Mouse (Mus musculus): ENCODE results near the gene Snrnp25. TPM values are rescaled to one million over a fixed set of nuclear protein-coding genes. Genes with fewer than 3 reads are reported as not detected.

Snrnp25 gene
- 46.1 and 49.5 TPM in 2 replicates for polyA plus RNA-seq (2014; fragmentation: Nextera tagmentation; extraction: Ambion mirVana)

DNA sequence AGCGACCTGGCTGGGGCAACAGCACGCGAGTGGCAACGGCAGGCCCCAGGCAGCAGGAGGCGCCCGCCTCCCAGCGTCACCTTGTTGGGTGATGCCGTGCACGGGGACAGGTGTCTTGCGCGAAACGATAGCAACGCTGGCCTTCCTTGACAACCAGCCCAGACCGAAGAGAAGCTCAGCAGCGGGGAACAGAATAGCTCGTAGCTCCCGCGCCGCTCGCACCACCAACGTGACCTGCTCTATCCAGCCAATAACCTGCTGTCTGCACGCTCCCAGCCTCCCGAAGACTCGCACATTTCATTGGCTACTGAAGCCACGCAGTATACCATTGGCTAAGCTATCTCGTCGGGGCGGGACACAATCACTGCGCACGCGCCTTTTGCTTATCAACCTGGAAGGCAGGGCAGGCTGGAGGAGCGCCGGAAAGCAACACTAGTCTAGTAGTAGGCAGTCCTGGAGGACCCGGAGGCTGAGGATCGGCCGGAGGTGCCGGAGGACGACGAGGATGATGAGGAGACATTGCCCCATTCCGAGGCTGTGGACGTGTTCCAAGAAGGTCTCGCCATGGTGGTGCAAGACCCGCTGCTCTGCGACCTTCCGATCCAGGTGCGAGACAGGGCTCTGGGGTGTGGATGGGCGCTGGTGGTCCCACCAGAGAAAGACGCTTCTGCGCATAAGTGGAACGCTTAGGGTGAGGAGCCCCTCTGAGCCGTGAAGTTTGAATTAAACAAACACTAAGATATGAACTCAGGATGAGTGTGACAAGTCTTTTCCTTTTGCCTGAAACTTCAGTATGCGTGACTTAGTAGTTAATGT is at the start of gene Snrnp25:
TSS of gene Snrnp25 (plus strand) at position 358 of the 816 bp plus-strand sequence.
- Histone ChIP-seq H3K4me1 (ENCODE audit: control insufficient read depth in 2 of 2, insufficient read depth in 2 of 2, low read length in 2 of 2) (peaks cover 2 to 6% of the 10 kb centered on the region in 2 experiments; a peak in 1 of 4 replicates), H3K9ac (ENCODE audit: low read length) (peak within 1 kb of the TSS; percentile 79), H3K4me3 (ENCODE audit: control insufficient read depth in 1 of 2, insufficient read depth in 1 of 2, low read depth in 1 of 2, low read length in 2 of 2) (peak within 1 kb of the TSS; percentile 62 to 65), H3K36me3 (ENCODE audit: control insufficient read depth, insufficient read depth, low read length) (peaks cover 31% of the 10 kb centered on the region), H3K27me3 (ENCODE audit: control insufficient read depth, insufficient read depth, low read length) (no peaks in the 10 kb centered on the region), H3K9me3 (ENCODE audit: control insufficient read depth, low read length) (no peaks in the 10 kb centered on the region), H3K4me2 (ENCODE audit: low read length) (peak within 1 kb of the TSS; percentile 79), H3K27ac (replicated peaks in 1 of 2; ENCODE audit: control insufficient read depth in 1 of 2, insufficient read depth in 1 of 2, low read depth in 2 of 2, low read length in 2 of 2) (no peak within 1 kb of the TSS; a peak in 1 of 4 replicates)
- peak; percentile 99 for ATAC-seq (ENCODE audit: insufficient number of reproducible peaks, insufficient read depth, low FRiP score, low read depth)
- WGBS = under 1% methylated on average over 52 of the region's 52 CpGs

DNA sequence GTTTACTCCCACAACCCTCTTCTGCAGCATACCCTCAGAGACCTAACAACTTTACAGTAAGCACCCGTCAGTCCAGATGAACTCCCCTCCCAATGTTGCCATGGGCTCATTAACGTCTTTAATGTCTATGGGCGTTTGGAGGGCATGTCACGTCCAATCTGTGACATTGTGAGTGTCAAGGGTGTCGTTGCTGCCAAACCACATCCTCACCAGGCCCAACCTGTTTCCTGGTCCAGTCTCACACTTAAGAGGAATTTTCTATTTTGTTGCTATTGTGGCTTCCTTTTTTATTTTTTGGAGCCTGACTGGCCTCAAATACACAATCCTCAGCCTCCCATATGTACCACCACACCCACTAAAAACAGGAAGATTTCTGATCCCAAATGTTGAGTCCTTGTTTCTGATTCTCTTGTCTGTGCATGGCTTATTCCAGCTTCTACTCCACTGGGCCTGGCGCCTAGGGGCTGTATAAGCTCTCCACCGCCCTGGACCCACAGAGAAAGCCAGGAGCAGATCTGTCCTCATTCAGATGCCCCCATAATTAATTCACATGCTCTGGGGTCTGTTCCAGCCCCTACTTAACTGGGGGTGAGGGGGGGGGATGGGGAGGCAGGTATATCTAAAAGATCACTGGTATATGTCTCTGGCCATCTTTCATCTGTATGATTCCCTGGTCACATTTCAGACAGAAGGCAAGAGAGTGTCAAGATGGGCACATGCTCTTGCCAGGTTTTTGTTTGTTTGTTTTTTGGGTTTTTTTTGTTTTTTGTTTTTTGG is 48.2 kb upstream of the Snrnp25 start:
- 78% methylated on average over 7 of the region's 7 CpGs for WGBS
- no peak overlapping the region for H3K4me2 ChIP-seq (ENCODE audit: low read length)
- no peak overlapping the region for H3K9ac ChIP-seq (ENCODE audit: low read length)
- no peak overlapping the region for H3K4me3 ChIP-seq (ENCODE audit: control insufficient read depth in 1 of 2, insufficient read depth in 1 of 2, low read depth in 1 of 2, low read length in 2 of 2)
- 0 out of 4 replicates have a peak, but pooled peaks cover 0 to 3% of the 10 kb centered on the region in 2 experiments for H3K4me1 ChIP-seq (ENCODE audit: control insufficient read depth in 2 of 2, insufficient read depth in 2 of 2, low read length in 2 of 2)
- H3K27ac ChIP-seq (replicated peaks in 1 of 2; ENCODE audit: control insufficient read depth in 1 of 2, insufficient read depth in 1 of 2, low read depth in 2 of 2, low read length in 2 of 2) = no peak overlapping the region
- H3K9me3 ChIP-seq (ENCODE audit: control insufficient read depth, low read length) = no peaks in the 10 kb centered on the region
- H3K36me3 ChIP-seq (ENCODE audit: control insufficient read depth, insufficient read depth, low read length) = no peaks in the 10 kb centered on the region
- H3K27me3 ChIP-seq (ENCODE audit: control insufficient read depth, insufficient read depth, low read length) = peaks cover 26% of the 10 kb centered on the region
- ATAC-seq (ENCODE audit: insufficient number of reproducible peaks, insufficient read depth, low FRiP score, low read depth) = no peak

DNA sequence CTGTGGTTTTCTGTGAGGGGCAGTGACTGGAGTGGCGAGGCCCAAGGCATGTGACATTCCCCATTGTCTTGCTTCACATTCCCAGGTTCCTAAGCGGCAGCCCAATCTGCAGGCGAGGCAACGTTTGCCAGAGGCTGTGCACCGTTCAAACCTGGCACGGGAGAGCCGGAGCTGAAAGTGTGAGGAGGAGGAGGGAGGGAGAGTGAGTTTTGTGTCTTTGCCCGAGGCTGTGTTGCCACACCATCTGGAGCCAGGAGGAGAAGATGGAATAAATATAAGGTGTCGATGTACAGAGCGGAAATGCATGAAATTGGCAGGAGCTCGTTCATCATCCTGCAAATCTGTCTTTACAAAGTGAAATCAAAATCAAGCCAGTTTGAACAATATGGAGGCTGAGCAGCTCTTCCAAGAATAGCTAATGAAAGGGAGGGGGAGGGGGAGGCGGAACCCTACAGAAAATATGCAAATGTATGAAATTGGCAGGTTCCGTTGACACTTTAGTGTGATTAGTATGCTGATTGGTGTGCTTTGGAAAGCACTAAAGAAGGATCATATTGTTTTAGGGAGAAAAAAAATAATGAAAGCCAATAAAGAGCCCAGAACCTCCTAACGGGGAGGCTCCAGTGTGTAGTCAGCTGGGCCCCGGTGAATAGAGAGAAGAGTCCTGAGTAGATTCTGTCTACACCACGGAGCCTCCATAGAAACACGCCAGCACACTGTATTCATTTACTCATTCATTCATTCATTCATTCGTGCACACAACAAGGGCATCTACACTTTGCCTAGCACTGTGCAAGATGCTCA is 47.2 kb upstream of the Snrnp25 start:
- Histone ChIP-seq H3K4me1 (ENCODE audit: control insufficient read depth in 2 of 2, insufficient read depth in 2 of 2, low read length in 2 of 2) (0 out of 4 replicates have a peak, but pooled peaks cover 0 to 3% of the 10 kb centered on the region in 2 experiments), H3K9ac (ENCODE audit: low read length) (no peak overlapping the region), H3K4me3 (ENCODE audit: control insufficient read depth in 1 of 2, insufficient read depth in 1 of 2, low read depth in 1 of 2, low read length in 2 of 2) (no peak overlapping the region), H3K27me3 (ENCODE audit: control insufficient read depth, insufficient read depth, low read length) (peaks cover 26% of the 10 kb centered on the region), H3K27ac (replicated peaks in 1 of 2; ENCODE audit: control insufficient read depth in 1 of 2, insufficient read depth in 1 of 2, low read depth in 2 of 2, low read length in 2 of 2) (no peak overlapping the region), H3K9me3 (ENCODE audit: control insufficient read depth, low read length) (no peaks in the 10 kb centered on the region), H3K36me3 (ENCODE audit: control insufficient read depth, insufficient read depth, low read length) (no peaks in the 10 kb centered on the region), H3K4me2 (ENCODE audit: low read length) (no peak overlapping the region)
- WGBS = 68% methylated on average over 18 of the region's 18 CpGs
- ATAC-seq (ENCODE audit: insufficient number of reproducible peaks, insufficient read depth, low FRiP score, low read depth) = no peak

DNA sequence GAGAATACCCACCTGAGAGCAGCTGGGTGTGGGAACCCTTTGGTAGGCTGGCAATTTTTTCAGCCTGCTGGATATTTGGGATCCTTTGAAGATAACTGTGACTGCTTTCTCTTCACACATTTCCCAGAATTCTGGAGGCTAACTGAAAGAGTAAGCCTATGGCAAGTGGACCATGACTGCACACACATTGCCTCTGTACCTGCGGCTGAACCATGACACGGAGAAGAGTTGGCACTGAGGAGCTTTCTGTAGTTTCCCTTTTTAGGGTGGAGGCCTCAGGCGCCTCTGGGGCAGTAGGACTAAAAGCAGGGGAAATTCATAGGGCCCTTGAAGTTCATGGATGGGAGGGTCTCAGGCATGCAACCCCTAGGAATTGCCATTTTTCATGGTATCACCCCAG is 46.0 kb upstream of the Snrnp25 start:
- no peak overlapping the region for H3K27ac ChIP-seq (replicated peaks in 1 of 2; ENCODE audit: control insufficient read depth in 1 of 2, insufficient read depth in 1 of 2, low read depth in 2 of 2, low read length in 2 of 2)
- no peaks in the 10 kb centered on the region for H3K9me3 ChIP-seq (ENCODE audit: control insufficient read depth, low read length)
- H3K4me1 ChIP-seq (ENCODE audit: control insufficient read depth in 2 of 2, insufficient read depth in 2 of 2, low read length in 2 of 2) = 0 out of 4 replicates have a peak, but pooled peaks cover 0 to 3% of the 10 kb centered on the region in 2 experiments
- WGBS = 79% methylated on average over 3 of the region's 3 CpGs
- H3K36me3 ChIP-seq (ENCODE audit: control insufficient read depth, insufficient read depth, low read length) = no peaks in the 10 kb centered on the region
- H3K9ac ChIP-seq (ENCODE audit: low read length) = no peak overlapping the region
- no peak for ATAC-seq (ENCODE audit: insufficient number of reproducible peaks, insufficient read depth, low FRiP score, low read depth)
- no peak overlapping the region for H3K4me2 ChIP-seq (ENCODE audit: low read length)
- H3K4me3 ChIP-seq (ENCODE audit: control insufficient read depth in 1 of 2, insufficient read depth in 1 of 2, low read depth in 1 of 2, low read length in 2 of 2) = no peak overlapping the region
- H3K27me3 ChIP-seq (ENCODE audit: control insufficient read depth, insufficient read depth, low read length) = peaks cover 26% of the 10 kb centered on the region

DNA sequence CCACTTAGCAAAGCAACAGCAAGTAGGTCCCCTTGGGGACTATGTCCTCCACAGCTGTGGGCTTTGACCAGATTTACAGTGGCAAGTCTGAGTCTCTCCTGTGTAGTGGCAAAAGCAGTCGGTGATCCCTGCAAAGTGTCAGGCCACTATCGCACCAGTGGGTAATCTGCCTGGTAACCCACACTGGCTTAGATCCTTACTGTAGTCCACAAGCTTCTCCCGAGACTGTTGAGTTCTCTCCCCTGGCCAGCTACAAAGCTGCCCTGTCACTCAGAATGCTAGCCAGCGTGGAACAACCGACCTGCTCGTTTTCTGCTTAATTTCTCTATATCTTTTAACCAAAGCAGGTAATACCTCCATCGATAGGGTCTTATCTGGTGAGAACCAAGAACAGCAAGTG is 44.9 kb upstream of the Snrnp25 start:
- 63% methylated on average over 7 of the region's 7 CpGs for WGBS
- Histone ChIP-seq H3K36me3 (ENCODE audit: control insufficient read depth, insufficient read depth, low read length) (no peaks in the 10 kb centered on the region), H3K4me2 (ENCODE audit: low read length) (no peak overlapping the region), H3K27ac (replicated peaks in 1 of 2; ENCODE audit: control insufficient read depth in 1 of 2, insufficient read depth in 1 of 2, low read depth in 2 of 2, low read length in 2 of 2) (no peak overlapping the region), H3K9me3 (ENCODE audit: control insufficient read depth, low read length) (no peaks in the 10 kb centered on the region), H3K4me3 (ENCODE audit: control insufficient read depth in 1 of 2, insufficient read depth in 1 of 2, low read depth in 1 of 2, low read length in 2 of 2) (no peak overlapping the region), H3K4me1 (ENCODE audit: control insufficient read depth in 2 of 2, insufficient read depth in 2 of 2, low read length in 2 of 2) (0 out of 4 replicates have a peak, but pooled peaks cover 0 to 3% of the 10 kb centered on the region in 2 experiments), H3K9ac (ENCODE audit: low read length) (no peak overlapping the region), H3K27me3 (ENCODE audit: control insufficient read depth, insufficient read depth, low read length) (peaks cover 26% of the 10 kb centered on the region)
- ATAC-seq (ENCODE audit: insufficient number of reproducible peaks, insufficient read depth, low FRiP score, low read depth) = no peak

DNA sequence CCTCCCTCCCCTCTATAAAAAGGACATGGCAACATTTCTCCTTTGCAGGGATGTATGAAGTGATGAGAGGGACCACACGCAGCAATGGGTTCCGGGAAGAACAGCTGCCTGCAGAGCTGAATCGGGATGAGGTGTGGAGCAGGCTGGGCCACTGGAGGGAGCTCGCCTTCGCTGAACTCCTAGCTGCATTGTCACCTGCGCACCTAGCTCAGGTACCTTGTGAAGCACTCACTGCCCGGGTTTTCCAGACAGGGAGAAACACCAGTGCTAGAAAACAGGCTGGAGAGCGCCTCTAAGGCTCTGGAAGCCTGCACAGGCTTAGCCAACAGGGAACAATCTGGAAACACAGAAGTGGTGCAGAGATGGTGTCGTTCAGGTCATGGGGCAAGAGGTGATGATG is 43.7 kb upstream of the Snrnp25 start:
- Histone ChIP-seq H3K27me3 (ENCODE audit: control insufficient read depth, insufficient read depth, low read length) (peaks cover 26% of the 10 kb centered on the region), H3K36me3 (ENCODE audit: control insufficient read depth, insufficient read depth, low read length) (no peaks in the 10 kb centered on the region), H3K9ac (ENCODE audit: low read length) (no peak overlapping the region), H3K4me1 (ENCODE audit: control insufficient read depth in 2 of 2, insufficient read depth in 2 of 2, low read length in 2 of 2) (0 out of 4 replicates have a peak, but pooled peaks cover 0 to 3% of the 10 kb centered on the region in 2 experiments), H3K9me3 (ENCODE audit: control insufficient read depth, low read length) (no peaks in the 10 kb centered on the region), H3K4me3 (ENCODE audit: control insufficient read depth in 1 of 2, insufficient read depth in 1 of 2, low read depth in 1 of 2, low read length in 2 of 2) (peak overlapping the region in 1 of 2 experiments; percentile 26; a peak in 1 of 4 replicates), H3K4me2 (ENCODE audit: low read length) (peak overlapping the region; percentile 62), H3K27ac (replicated peaks in 1 of 2; ENCODE audit: control insufficient read depth in 1 of 2, insufficient read depth in 1 of 2, low read depth in 2 of 2, low read length in 2 of 2) (no peak overlapping the region)
- WGBS = 4% methylated on average over 9 of the region's 9 CpGs
- ATAC-seq (ENCODE audit: insufficient number of reproducible peaks, insufficient read depth, low FRiP score, low read depth) = no peak

Measured in heart, embryonic 14.5 days (tissue).